Mouse (Mus musculus) cerebellum, adult 2 months (tissue): Measurements from ENCODE around the gene Med13l.

Experiments used
- CTCF ChIP-seq: fragments of 200-500 bp; IDR thresholded peaks from 2 replicates; pipeline ENCODE4 v1.5.1; 2011; ENCODE audit warnings: low read depth, mild to moderate bottlenecking, control low read depth, low read length, moderate library complexity, borderline replicate concordance; ENCODE audit not compliant: insufficient read depth
- POLR2A ChIP-seq: fragments of 200-500 bp; IDR thresholded peaks from 2 replicates; pipeline ENCODE4 v1.6.1; 2011; ENCODE audit warnings: low read length, control low read depth, borderline replicate concordance; ENCODE audit not compliant: insufficient read depth

DNA sequence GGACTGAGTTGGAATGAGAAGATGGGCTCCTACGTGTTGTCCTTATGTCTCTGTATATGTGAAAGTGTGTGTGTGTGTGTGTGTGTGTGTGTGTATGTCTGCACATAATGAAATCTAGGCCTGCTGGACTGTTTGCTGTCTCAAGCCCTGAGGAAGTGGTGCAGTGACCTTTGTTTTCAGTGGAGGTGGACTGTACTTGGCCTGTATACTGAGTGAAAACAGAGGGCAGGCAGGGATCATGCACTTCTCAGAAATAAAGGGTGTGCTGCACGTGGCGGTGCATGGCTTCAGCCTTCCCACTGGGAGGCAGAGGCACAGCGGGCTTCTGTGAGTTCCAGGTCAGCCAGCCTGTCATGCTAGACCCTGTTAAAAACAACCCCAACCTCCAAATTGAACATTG lies 11.0 kb downstream of the Med13l start:
- TF ChIP-seq CTCF (no peak), POLR2A (no peak)
